Mouse (Mus musculus): ENCODE results near the gene Tesc. TPM values are rescaled to one million over a fixed set of nuclear protein-coding genes. Genes with fewer than 3 reads are reported as not detected.

Tesc gene
- 30.2 and 38.2 TPM in 2 replicates for polyA plus RNA-seq (2015; fragmentation: Nextera tagmentation; extraction: Ambion mirVana)

- no peaks in the 10 kb centered on the region for H3K9me3 ChIP-seq (replicated peaks)
- no peak within 1 kb of the TSS for H3K27ac ChIP-seq (replicated peaks)
- no peak for ATAC-seq (ENCODE audit: insufficient number of reproducible peaks, low FRiP score, low TSS enrichment, low read depth)
- H3K4me1 ChIP-seq = peaks cover 33% of the 10 kb centered on the region
- H3K4me2 ChIP-seq (replicated peaks) = peak within 1 kb of the TSS; percentile 100
- peak within 1 kb of the TSS; percentile 19 for H3K9ac ChIP-seq
- no peaks in the 10 kb centered on the region for H3K36me3 ChIP-seq
- peak within 1 kb of the TSS; percentile 56 for H3K4me3 ChIP-seq (replicated peaks)
- H3K27me3 ChIP-seq = peaks cover 58% of the 10 kb centered on the region
- under 1% methylated on average over 34 of the region's 63 CpGs for WGBS
These were observed at the start of gene Tesc for GRCm38 (mm10) chr5:118027698-118028190. Tesc (plus strand) TSS chr5:118027743.

GRCm38 (mm10) chr5:117978159-117978697 is 49.3 kb upstream of the Tesc start:
- Histone ChIP-seq H3K4me2 (replicated peaks) (peak overlapping the region; percentile 77), H3K4me1 (peaks cover 16% of the 10 kb centered on the region), H3K36me3 (peaks cover 26% of the 10 kb centered on the region), H3K4me3 (replicated peaks) (peak overlapping the region; percentile 99), H3K27me3 (no peaks in the 10 kb centered on the region), H3K9ac (no peak overlapping the region; the same call in 1 of the 2 replicates), H3K9me3 (replicated peaks) (no peaks in the 10 kb centered on the region), H3K27ac (replicated peaks) (0 out of 2 replicates have a peak overlapping the region, but pooled peaks have one; percentile 13)
- WGBS = 59% methylated on average over 17 of the region's 17 CpGs
- ATAC-seq (ENCODE audit: insufficient number of reproducible peaks, low FRiP score, low TSS enrichment, low read depth) = no peak

DNA sequence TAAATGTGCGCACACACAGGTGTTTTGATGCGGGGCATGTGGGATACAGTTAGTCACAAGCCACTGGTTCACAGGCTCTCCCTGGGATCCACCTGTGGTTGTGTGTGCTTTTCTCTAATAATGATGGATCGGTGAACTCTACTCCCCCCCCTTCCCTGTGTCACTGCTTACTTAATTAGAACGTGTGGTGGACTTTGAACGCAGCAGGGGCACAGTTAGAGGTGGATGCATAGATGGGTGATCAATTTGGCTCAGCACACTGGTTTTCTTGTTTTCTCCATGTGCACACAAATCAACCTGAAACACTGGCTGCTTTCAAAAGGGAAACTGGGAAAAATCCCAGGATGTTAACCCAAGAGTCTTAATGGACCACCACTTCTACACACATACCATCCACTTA is 48.5 kb upstream of the Tesc start:
- H3K4me1 ChIP-seq = peaks cover 16% of the 10 kb centered on the region
- no peak overlapping the region for H3K27ac ChIP-seq (replicated peaks)
- no peak overlapping the region for H3K4me3 ChIP-seq (replicated peaks)
- WGBS = 83% methylated on average over 5 of the region's 5 CpGs
- H3K36me3 ChIP-seq = peaks cover 34% of the 10 kb centered on the region
- no peak overlapping the region for H3K9ac ChIP-seq
- no peak overlapping the region for H3K4me2 ChIP-seq (replicated peaks)
- H3K27me3 ChIP-seq = no peaks in the 10 kb centered on the region
- no peaks in the 10 kb centered on the region for H3K9me3 ChIP-seq (replicated peaks)
- ATAC-seq (ENCODE audit: insufficient number of reproducible peaks, low FRiP score, low TSS enrichment, low read depth) = no peak

DNA sequence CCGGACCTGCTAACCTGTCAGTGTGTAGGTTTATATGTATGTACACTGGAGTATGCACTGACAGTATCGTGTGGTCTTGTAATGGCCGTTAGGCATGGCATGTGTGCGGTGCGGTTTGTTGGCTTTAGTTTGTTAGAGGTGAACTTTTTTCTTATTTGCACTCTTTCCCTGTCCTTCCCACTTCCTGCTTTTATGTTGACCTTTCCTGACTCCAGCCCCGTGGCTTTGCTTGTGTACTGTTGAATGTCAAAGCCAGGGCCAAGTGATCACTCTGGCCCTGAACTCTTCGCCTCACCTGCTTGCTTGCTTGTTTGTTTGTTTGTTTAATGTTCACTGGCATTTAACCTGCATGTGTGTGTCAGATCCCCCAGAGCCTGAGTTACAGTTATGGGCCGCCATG is 46.6 kb upstream of the Tesc start:
- 79% methylated on average over 8 of the region's 8 CpGs for WGBS
- ATAC-seq (ENCODE audit: insufficient number of reproducible peaks, low FRiP score, low TSS enrichment, low read depth) = no peak
- Histone ChIP-seq H3K27me3 (no peaks in the 10 kb centered on the region), H3K36me3 (peaks cover 39% of the 10 kb centered on the region), H3K4me2 (replicated peaks) (no peak overlapping the region), H3K9ac (no peak overlapping the region), H3K27ac (replicated peaks) (no peak overlapping the region), H3K4me3 (replicated peaks) (no peak overlapping the region), H3K9me3 (replicated peaks) (no peaks in the 10 kb centered on the region), H3K4me1 (peaks cover 16% of the 10 kb centered on the region)

DNA sequence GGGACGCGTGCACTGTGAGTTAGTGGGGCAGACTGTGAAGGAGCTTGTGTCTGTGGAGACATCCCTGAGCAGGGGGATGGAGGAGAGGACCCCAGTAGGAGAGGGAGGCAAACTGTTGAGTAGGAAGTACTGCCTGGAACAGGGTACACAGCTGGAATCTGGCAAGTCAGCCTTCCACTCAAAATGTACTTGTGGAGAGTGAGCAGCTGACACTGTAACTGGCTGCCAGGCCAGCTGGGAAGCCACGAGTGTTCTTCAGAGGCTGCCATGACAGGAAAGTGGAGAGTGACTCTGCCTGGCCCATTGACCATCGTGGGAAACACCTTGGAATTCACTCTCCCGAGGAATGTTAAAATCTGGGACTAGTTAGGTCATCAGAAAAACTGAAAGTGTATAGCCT is 45.6 kb upstream of the Tesc start:
- ATAC-seq (ENCODE audit: insufficient number of reproducible peaks, low FRiP score, low TSS enrichment, low read depth) = no peak
- no peak overlapping the region for H3K4me2 ChIP-seq (replicated peaks)

GRCm38 (mm10) chr5:117986327-117986726 is 41.2 kb upstream of the Tesc start:
- no peak for ATAC-seq (ENCODE audit: insufficient number of reproducible peaks, low FRiP score, low TSS enrichment, low read depth)
- Histone ChIP-seq H3K36me3 (peaks cover 76% of the 10 kb centered on the region), H3K4me1 (no peaks in the 10 kb centered on the region)

More for the DNA sequence above, 45.6 kb upstream of the Tesc start:
- Histone ChIP-seq H3K4me1 (peaks cover 13% of the 10 kb centered on the region), H3K9me3 (replicated peaks) (no peaks in the 10 kb centered on the region), H3K27me3 (no peaks in the 10 kb centered on the region), H3K36me3 (peaks cover 49% of the 10 kb centered on the region), H3K27ac (replicated peaks) (no peak overlapping the region), H3K4me3 (replicated peaks) (no peak overlapping the region), H3K9ac (no peak overlapping the region)
- 70% methylated on average over 5 of the region's 5 CpGs for WGBS

GRCm38 (mm10) chr5:117987891-117988290 is 39.7 kb upstream of the Tesc start:
- ATAC-seq (ENCODE audit: insufficient number of reproducible peaks, low FRiP score, low TSS enrichment, low read depth) = no peak
- Histone ChIP-seq H3K36me3 (peaks cover 85% of the 10 kb centered on the region), H3K4me1 (no peaks in the 10 kb centered on the region), H3K9me3 (replicated peaks) (no peaks in the 10 kb centered on the region), H3K27ac (replicated peaks) (no peak overlapping the region), H3K4me2 (replicated peaks) (no peak overlapping the region), H3K4me3 (replicated peaks) (no peak overlapping the region), H3K9ac (no peak overlapping the region), H3K27me3 (no peaks in the 10 kb centered on the region)
- WGBS = 87% methylated on average over 3 of the region's 3 CpGs

More at GRCm38 (mm10) chr5:117986327-117986726, 41.2 kb upstream of the Tesc start:
- WGBS = 50% methylated on average over 4 of the region's 4 CpGs
- Histone ChIP-seq H3K9me3 (replicated peaks) (no peaks in the 10 kb centered on the region), H3K4me3 (replicated peaks) (no peak overlapping the region), H3K27me3 (no peaks in the 10 kb centered on the region), H3K27ac (replicated peaks) (no peak overlapping the region), H3K9ac (no peak overlapping the region), H3K4me2 (replicated peaks) (no peak overlapping the region)

DNA sequence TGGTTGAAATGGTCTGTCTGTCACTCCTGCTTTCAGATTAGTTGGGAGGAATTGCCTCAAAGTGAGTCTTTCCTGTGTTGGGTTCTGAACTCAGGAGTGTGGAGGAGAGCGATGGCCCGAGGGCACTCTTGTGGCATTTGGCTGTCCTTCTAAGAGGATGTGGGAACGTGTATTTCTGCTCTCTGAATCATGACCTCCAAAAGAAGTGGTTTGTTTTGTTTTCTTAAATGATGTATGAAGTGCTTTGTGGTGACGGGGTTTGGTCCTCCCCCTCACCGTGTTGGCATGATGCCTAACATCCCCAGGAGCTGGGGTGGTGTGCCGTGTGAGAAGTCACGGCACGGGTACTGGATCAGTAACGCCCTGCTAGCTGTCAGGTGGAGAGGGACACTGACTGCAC is 39.2 kb upstream of the Tesc start:
- Histone ChIP-seq H3K4me1 (no peaks in the 10 kb centered on the region), H3K36me3 (peaks cover 85% of the 10 kb centered on the region), H3K9ac (no peak overlapping the region), H3K27me3 (no peaks in the 10 kb centered on the region), H3K9me3 (replicated peaks) (no peaks in the 10 kb centered on the region), H3K4me2 (replicated peaks) (no peak overlapping the region), H3K27ac (replicated peaks) (no peak overlapping the region), H3K4me3 (replicated peaks) (no peak overlapping the region)
- no peak for ATAC-seq (ENCODE audit: insufficient number of reproducible peaks, low FRiP score, low TSS enrichment, low read depth)
- 71% methylated on average over 9 of the region's 9 CpGs for WGBS

DNA sequence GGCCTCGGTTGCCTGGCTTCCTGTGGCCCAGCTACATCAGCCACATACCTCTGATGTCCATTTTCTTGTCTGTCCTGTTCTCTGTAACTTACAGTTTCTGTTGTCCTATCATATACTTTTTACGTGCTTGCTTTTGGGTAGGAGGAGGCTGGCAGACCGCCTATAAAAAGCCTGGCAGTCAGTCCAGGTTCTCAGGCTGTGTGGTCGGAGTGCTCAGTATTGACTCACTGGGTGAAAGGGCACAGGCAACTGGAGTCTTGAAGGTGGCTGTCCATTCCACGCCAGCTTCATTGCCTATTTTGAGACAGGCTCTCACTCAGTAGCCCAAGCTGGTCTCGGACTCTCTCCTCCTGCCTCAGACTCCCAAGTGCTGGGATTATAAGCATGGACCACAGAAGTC is 37.8 kb upstream of the Tesc start:
- ATAC-seq (ENCODE audit: insufficient number of reproducible peaks, low FRiP score, low TSS enrichment, low read depth) = no peak
- H3K36me3 ChIP-seq = peaks cover 92% of the 10 kb centered on the region
- H3K4me1 ChIP-seq = no peaks in the 10 kb centered on the region
- no peak overlapping the region for H3K4me3 ChIP-seq (replicated peaks)
- no peak overlapping the region for H3K9ac ChIP-seq
- no peaks in the 10 kb centered on the region for H3K27me3 ChIP-seq
- 83% methylated on average over 6 of the region's 6 CpGs for WGBS
- H3K4me2 ChIP-seq (replicated peaks) = no peak overlapping the region
- no peaks in the 10 kb centered on the region for H3K9me3 ChIP-seq (replicated peaks)
- no peak overlapping the region for H3K27ac ChIP-seq (replicated peaks)

DNA sequence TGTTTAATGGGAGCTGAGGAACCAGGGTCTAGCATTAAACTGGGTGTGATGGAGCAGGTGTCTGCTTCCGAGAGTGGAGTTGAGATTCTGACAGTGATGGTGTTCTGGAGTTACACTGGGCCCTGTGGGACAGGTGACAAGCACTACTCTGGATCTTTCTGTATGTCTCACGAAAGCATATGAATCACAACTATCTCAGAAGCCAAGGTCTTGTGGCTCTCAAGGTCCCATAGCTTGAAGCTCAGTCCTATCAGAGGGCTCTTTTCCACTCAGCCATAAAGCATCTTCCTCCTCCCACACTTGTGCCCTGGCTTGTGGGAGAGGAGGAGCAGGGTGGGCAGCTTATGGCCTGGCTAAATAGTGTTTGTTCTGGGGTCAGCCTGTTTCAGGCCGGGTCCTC is 36.6 kb upstream of the Tesc start:
- H3K36me3 ChIP-seq = peaks cover 99% of the 10 kb centered on the region
- no peak overlapping the region for H3K27ac ChIP-seq (replicated peaks)
- H3K4me3 ChIP-seq (replicated peaks) = no peak overlapping the region
- no peak overlapping the region for H3K9ac ChIP-seq
- no peaks in the 10 kb centered on the region for H3K9me3 ChIP-seq (replicated peaks)
- no peaks in the 10 kb centered on the region for H3K27me3 ChIP-seq
- WGBS = 82% methylated on average over 3 of the region's 3 CpGs
- ATAC-seq (ENCODE audit: insufficient number of reproducible peaks, low FRiP score, low TSS enrichment, low read depth) = no peak
- no peaks in the 10 kb centered on the region for H3K4me1 ChIP-seq
- H3K4me2 ChIP-seq (replicated peaks) = no peak overlapping the region

GRCm38 (mm10) chr5:117993550-117993949 is 34.0 kb upstream of the Tesc start:
- no peaks in the 10 kb centered on the region for H3K9me3 ChIP-seq (replicated peaks)
- H3K27me3 ChIP-seq = no peaks in the 10 kb centered on the region
- WGBS = 94% methylated on average over 6 of the region's 6 CpGs
- H3K4me1 ChIP-seq = no peaks in the 10 kb centered on the region
- no peak overlapping the region for H3K4me2 ChIP-seq (replicated peaks)
- no peak for ATAC-seq (ENCODE audit: insufficient number of reproducible peaks, low FRiP score, low TSS enrichment, low read depth)
- no peak overlapping the region for H3K4me3 ChIP-seq (replicated peaks)
- H3K36me3 ChIP-seq = peaks cover 98% of the 10 kb centered on the region
- no peak overlapping the region for H3K27ac ChIP-seq (replicated peaks)
- H3K9ac ChIP-seq = no peak overlapping the region

GRCm38 (mm10) chr5:117995372-117995901 is 32.1 kb upstream of the Tesc start:
- Histone ChIP-seq H3K4me2 (replicated peaks) (no peak overlapping the region), H3K27ac (replicated peaks) (no peak overlapping the region), H3K4me3 (replicated peaks) (no peak overlapping the region), H3K27me3 (no peaks in the 10 kb centered on the region), H3K4me1 (no peaks in the 10 kb centered on the region), H3K36me3 (peaks cover 94% of the 10 kb centered on the region), H3K9ac (no peak overlapping the region), H3K9me3 (replicated peaks) (no peaks in the 10 kb centered on the region)
- no peak for ATAC-seq (ENCODE audit: insufficient number of reproducible peaks, low FRiP score, low TSS enrichment, low read depth)
- 83% methylated on average over 8 of the region's 8 CpGs for WGBS

All from embryonic facial prominence, embryonic 15.5 days (tissue).